Mouse (Mus musculus) kidney, postnatal 0 days (tissue): Measurements from ENCODE around the gene Rassf4. TPM values are rescaled to one million over a fixed set of nuclear protein-coding genes. Genes with fewer than 3 reads are reported as not detected.

Experiments used
- ATAC-seq: fragments of 200-750 bp; cut with Nextera tagmentation; replicated peaks from 2 replicates; pipeline ENCODE4 v1.8.0; 2017; ENCODE audit warnings: low read depth, moderate number of reproducible peaks, moderate TSS enrichment, moderate library complexity; ENCODE audit not compliant: low FRiP score
- DNase-seq: peaks from one replicate; pipeline ENCODE4 v3.0.0-alpha.2; 2016; ENCODE audit warnings: low spot score
- H3K27ac ChIP-seq: fragments of 300-500 bp; sonication (generic); 2 replicates; pipeline ENCODE4 v1.5.1; 2014; ENCODE audit warnings: mild to moderate bottlenecking
- H3K27me3 ChIP-seq: fragments of 300-500 bp; sonication (generic); 2 replicates; pipeline ENCODE4 v1.6.1; 2014; ENCODE audit warnings: low read length, mixed read lengths; ENCODE audit not compliant: insufficient read depth
- H3K36me3 ChIP-seq: fragments of 300-500 bp; sonication (generic); 2 replicates; pipeline ENCODE4 v1.6.1; 2014; ENCODE audit warnings: low read length, mixed read lengths; ENCODE audit not compliant: insufficient read depth
- H3K4me1 ChIP-seq: fragments of 300-500 bp; sonication (generic); replicated peaks from 2 replicates; pipeline ENCODE4 v1.6.1; 2014; ENCODE audit warnings: antibody characterized with exemption, low read length, mixed read lengths; ENCODE audit not compliant: insufficient read depth
- H3K4me2 ChIP-seq: fragments of 300-500 bp; sonication (generic); 2 replicates; pipeline ENCODE4 v1.6.1; 2014; ENCODE audit warnings: mild to moderate bottlenecking, low read length, moderate library complexity, mixed read lengths
- H3K4me3 ChIP-seq: fragments of 300-500 bp; sonication (generic); replicated peaks from 2 replicates; pipeline ENCODE4 v1.5.1; 2014; ENCODE audit warnings: low read depth, low read length
- H3K9ac ChIP-seq: fragments of 300-500 bp; sonication (generic); 2 replicates; pipeline ENCODE4 v1.6.1; 2014; ENCODE audit warnings: low read depth, low read length
- H3K9me3 ChIP-seq: fragments of 300-500 bp; sonication (generic); replicated peaks from 2 replicates; pipeline ENCODE4 v1.6.1; 2016; ENCODE audit warnings: low read length, inconsistent platforms, mixed read lengths
- CTCF ChIP-seq: IDR thresholded peaks from 2 replicates; pipeline ENCODE4 v1.5.1; 2016; ENCODE audit warnings: antibody characterized with exemption, low read depth, mild to moderate bottlenecking, moderate library complexity
- WGBS: fragments of 180-500 bp; shearing (Covaris S2); extraction: QIAGEN DNeasy Blood & Tissue Kit; methylation state at CpG from one replicate; pipeline ENCODE4 v1.1.7; 2014; 5-methylcytosine and 5-hydroxymethylcytosine counted together
- polyA plus RNA-seq: library from polyadenylated mRNA; unstranded; fragments of >200 nt; fragmentation: Nextera tagmentation; extraction: Ambion mirVana; gene quantifications from 2 replicates; pipeline ENCODE4 v1.2.1, GENCODE M21; 2015

Rassf4 gene
- polyA plus RNA-seq, 1 experiment from 2014 or later = 3.6 TPM

DNA sequence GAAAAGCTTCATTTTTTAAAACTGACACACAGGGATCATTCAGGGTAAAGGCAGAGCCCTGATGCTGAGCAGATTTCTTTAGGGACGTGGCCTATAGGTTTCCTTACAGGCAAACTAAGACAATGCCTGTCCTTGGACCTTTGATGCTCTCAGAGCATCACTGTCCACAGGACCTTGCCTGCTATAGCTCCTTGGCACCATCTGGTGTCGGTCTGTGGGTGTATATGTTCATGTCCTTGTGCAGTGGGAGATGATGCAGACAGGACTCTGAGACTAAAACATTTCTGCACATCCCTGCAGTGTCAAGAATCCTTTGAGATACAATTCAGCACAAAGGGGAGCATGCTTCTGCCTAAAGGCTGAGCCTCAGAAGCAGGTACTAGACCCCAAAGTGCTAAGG, 23.7 kb upstream of the Rassf4 start:
- no peak for DNase-seq
- no peak for ATAC-seq
- Histone ChIP-seq H3K9ac (no peak overlapping the region), H3K9me3 (no peaks in the 10 kb centered on the region), H3K4me2 (no peak overlapping the region), H3K27me3 (no peaks in the 10 kb centered on the region), H3K4me3 (no peak overlapping the region), H3K27ac (no peak overlapping the region), H3K36me3 (no peaks in the 10 kb centered on the region), H3K4me1 (no peaks in the 10 kb centered on the region)
- WGBS = 57% methylated on average over 2 of the region's 2 CpGs
- peak; percentile 66 for TF ChIP-seq CTCF

DNA sequence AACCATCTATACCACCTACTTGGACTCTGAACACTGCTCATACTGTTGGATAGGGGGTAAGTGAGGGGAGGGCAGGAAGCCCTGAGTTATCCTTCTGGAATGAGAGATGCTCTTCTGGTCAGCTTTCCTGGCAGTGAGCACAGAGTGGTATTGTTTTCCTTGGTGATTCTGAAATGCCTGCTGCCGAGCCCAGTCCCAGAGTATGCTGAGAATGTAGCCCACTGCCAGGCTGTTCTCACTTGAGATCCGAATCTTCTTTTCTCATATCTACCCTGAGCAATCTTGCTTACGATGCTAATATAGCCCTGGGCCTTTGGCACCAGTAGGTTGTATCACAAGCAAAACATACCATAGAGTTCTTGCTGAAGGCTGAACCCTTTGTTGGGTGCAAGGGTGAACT, 20.6 kb upstream of the Rassf4 start:
- Histone ChIP-seq H3K36me3 (no peaks in the 10 kb centered on the region), H3K4me3 (no peak overlapping the region), H3K27me3 (no peaks in the 10 kb centered on the region), H3K4me1 (no peaks in the 10 kb centered on the region), H3K9me3 (no peaks in the 10 kb centered on the region), H3K9ac (no peak overlapping the region), H3K27ac (no peak overlapping the region), H3K4me2 (no peak overlapping the region)
- no peak for DNase-seq
- ATAC-seq = no peak
- TF ChIP-seq CTCF = no peak
- WGBS = 82% methylated on average over 3 of the region's 3 CpGs

- 61% methylated on average over 4 of the region's 4 CpGs for WGBS
- no peak for TF ChIP-seq CTCF
- no peak overlapping the region for H3K4me3 ChIP-seq
- no peaks in the 10 kb centered on the region for H3K4me1 ChIP-seq
- ATAC-seq (no peak), DNase-seq (no peak)
- H3K27ac ChIP-seq = no peak overlapping the region
- no peak overlapping the region for H3K4me2 ChIP-seq
- H3K9ac ChIP-seq = no peak overlapping the region
- no peaks in the 10 kb centered on the region for H3K9me3 ChIP-seq
- H3K27me3 ChIP-seq = no peaks in the 10 kb centered on the region
- no peaks in the 10 kb centered on the region for H3K36me3 ChIP-seq
Observed at GRCm38 (mm10) chr6:116693639-116694038, 19.9 kb upstream of the Rassf4 start.

DNA sequence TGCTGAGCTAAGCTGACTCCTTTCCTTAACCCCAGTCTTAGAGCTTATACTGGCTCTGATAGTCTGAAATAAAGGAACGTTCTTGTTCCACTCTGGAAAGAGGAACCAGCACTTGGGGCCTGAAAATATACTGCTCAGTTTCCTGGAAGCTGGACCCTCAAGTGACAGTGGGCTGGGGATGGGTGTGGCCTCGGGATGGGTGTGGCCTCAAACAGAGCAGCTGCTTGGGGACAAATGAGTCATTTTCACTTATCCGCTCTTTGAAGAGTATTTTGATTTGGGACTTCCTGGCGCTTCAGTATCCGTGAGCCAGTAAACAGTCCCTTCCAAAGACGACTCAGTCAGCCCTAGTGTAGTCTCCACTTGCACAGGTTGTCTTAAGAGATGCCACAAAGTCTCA, 8.6 kb upstream of the Rassf4 start:
- ATAC-seq (no peak), DNase-seq (peak; percentile 36)
- no peak overlapping the region for H3K4me2 ChIP-seq
- 39% methylated on average over 6 of the region's 6 CpGs for WGBS
- no peaks in the 10 kb centered on the region for H3K4me1 ChIP-seq
- no peaks in the 10 kb centered on the region for H3K27me3 ChIP-seq
- no peaks in the 10 kb centered on the region for H3K9me3 ChIP-seq
- H3K27ac ChIP-seq = no peak overlapping the region
- H3K9ac ChIP-seq = no peak overlapping the region
- TF ChIP-seq CTCF = no peak
- no peaks in the 10 kb centered on the region for H3K36me3 ChIP-seq
- no peak overlapping the region for H3K4me3 ChIP-seq

- TF ChIP-seq CTCF = no peak
- H3K4me1 ChIP-seq = no peaks in the 10 kb centered on the region
- no peaks in the 10 kb centered on the region for H3K27me3 ChIP-seq
- H3K9me3 ChIP-seq = no peaks in the 10 kb centered on the region
- no peak overlapping the region for H3K27ac ChIP-seq
- WGBS = 57% methylated on average over 5 of the region's 5 CpGs
- H3K36me3 ChIP-seq = no peaks in the 10 kb centered on the region
- DNase-seq (no peak), ATAC-seq (no peak)
- H3K4me3 ChIP-seq = no peak overlapping the region
- no peak overlapping the region for H3K4me2 ChIP-seq
- H3K9ac ChIP-seq = no peak overlapping the region
Observed at GRCm38 (mm10) chr6:116679563-116680288, 6.0 kb upstream of the Rassf4 start.

DNA sequence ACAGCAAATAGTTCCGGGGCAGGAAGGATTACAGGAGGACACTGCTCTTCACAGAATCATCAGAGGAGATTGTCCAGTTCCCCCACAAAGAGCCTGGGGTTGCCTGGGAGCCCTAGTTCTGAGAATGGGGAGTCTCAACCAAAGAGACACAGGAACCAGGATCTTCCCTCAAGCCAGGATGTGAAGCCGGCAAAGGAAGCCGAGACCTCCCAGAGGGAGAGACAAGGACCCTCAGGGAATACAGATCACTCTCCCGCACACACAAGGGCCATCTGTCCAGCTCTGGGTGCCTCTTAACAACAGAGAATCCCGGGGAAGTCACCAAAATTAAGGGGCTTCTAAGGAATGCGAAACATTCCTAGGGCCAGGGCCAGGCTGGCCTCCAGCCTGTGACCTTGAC, 3.6 kb upstream of the Rassf4 start:
- H3K27ac ChIP-seq = no peak overlapping the region
- H3K36me3 ChIP-seq = no peaks in the 10 kb centered on the region
- H3K4me1 ChIP-seq = peaks cover 5% of the 10 kb centered on the region
- H3K9ac ChIP-seq = no peak overlapping the region
- H3K9me3 ChIP-seq = no peaks in the 10 kb centered on the region
- no peak for TF ChIP-seq CTCF
- no peaks in the 10 kb centered on the region for H3K27me3 ChIP-seq
- 63% methylated on average over 6 of the region's 6 CpGs for WGBS
- DNase-seq = no peak
- no peak overlapping the region for H3K4me2 ChIP-seq
- H3K4me3 ChIP-seq = no peak overlapping the region
- no peak for ATAC-seq

DNA sequence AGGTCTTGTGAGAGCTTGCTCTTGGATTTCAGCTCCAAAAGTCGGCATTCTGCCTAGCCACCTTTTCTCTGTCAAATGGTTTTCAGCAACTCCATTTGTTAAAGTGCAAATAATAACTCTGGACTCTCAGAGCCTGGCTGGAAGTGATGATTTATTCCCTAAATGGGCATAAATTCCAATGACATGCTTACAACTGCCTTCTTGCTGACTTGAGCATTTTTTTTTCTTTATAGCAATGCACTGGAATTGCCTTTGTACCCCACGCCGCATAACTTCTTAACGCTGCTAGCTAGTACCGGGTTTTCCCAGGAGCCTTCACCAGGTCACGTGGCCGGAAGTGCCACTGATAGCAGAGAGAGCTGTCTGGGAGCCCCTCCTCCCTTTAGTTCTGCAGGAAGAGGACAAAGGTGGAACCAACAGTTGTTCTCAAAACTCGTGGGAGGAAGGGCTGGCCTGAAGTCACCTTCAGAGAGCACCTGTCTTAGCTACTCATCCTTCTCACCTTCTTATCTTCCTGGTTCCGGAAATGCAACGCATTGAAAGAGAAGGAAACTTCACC, 2.7 kb upstream of the Rassf4 start:
- WGBS = 52% methylated on average over 10 of the region's 10 CpGs
- Histone ChIP-seq H3K4me1 (peaks cover 5% of the 10 kb centered on the region), H3K9ac (no peak overlapping the region), H3K9me3 (no peaks in the 10 kb centered on the region), H3K27me3 (no peaks in the 10 kb centered on the region), H3K27ac (no peak overlapping the region), H3K4me2 (no peak overlapping the region), H3K36me3 (no peaks in the 10 kb centered on the region), H3K4me3 (no peak overlapping the region)
- TF ChIP-seq CTCF = no peak
- ATAC-seq = no peak
- peak; percentile 44 for DNase-seq
